Mouse (Mus musculus) E14TG2a.4 (cell line): ENCODE measurements at regions not wholly inside any gene's neighbourhood (a gene's known extent, or its start where the extent isn't known, plus 50 kb on each side); places are given as distances from the start of the nearest gene placed in this dataset.

Experiments
- H3K27me3 ChIP-seq: 2 replicates; pipeline ENCODE4 v1.6.1; 2014; ENCODE audit warnings: low read length, control low read depth; ENCODE audit not compliant: insufficient read depth
- H3K36me3 ChIP-seq: 2 replicates; pipeline ENCODE4 v1.6.1; 2014; ENCODE audit warnings: low read length, control low read depth; ENCODE audit not compliant: insufficient read depth
- H3K4me1 ChIP-seq: replicated peaks from 2 replicates; pipeline ENCODE4 v1.6.1; 2014; ENCODE audit warnings: low read depth, low read length, control low read depth
- H3K4me3 ChIP-seq: replicated peaks from 2 replicates; pipeline ENCODE4 v1.5.1; 2014; ENCODE audit warnings: mild to moderate bottlenecking, low read length
- H3K9me3 ChIP-seq: 2 replicates; pipeline ENCODE4 v1.6.1; 2014; ENCODE audit warnings: low read length, control low read depth
- CTCF ChIP-seq: conservative IDR thresholded peaks from 2 replicates; pipeline ENCODE4 v1.5.1; 2014; ENCODE audit warnings: low read length
- NANOG ChIP-seq: IDR thresholded peaks from 2 replicates; pipeline ENCODE4 v1.6.1; 2014; ENCODE audit warnings: borderline replicate concordance, low read length, mixed read lengths
- POU5F1 ChIP-seq: IDR thresholded peaks from 2 replicates; pipeline ENCODE4 v1.6.1; 2014; ENCODE audit warnings: low read length, borderline replicate concordance

GRCm38 (mm10) chr12:105918775-105919174, 91.3 kb upstream of the Vrk1 start:
- Histone ChIP-seq H3K4me3 (no peak overlapping the region), H3K36me3 (no peaks in the 10 kb centered on the region), H3K27me3 (no peaks in the 10 kb centered on the region), H3K9me3 (peaks cover 3% of the 10 kb centered on the region; the same call in 1 of the 2 replicates), H3K4me1 (peaks cover 15% of the 10 kb centered on the region)
- no peak for TF ChIP-seq POU5F1
- no peak for TF ChIP-seq CTCF
- TF ChIP-seq NANOG, result no peak

GRCm38 (mm10) chr12:105927210-105927609, 82.8 kb upstream of the Vrk1 start:
- no peak overlapping the region for H3K4me3 ChIP-seq
- H3K27me3 ChIP-seq, result peaks cover 22% of the 10 kb centered on the region
- H3K36me3 ChIP-seq, result no peaks in the 10 kb centered on the region
- TF ChIP-seq CTCF, result peak; percentile 94
- no peak for TF ChIP-seq NANOG
- H3K4me1 ChIP-seq, result peaks cover 42% of the 10 kb centered on the region
- peaks cover 3% of the 10 kb centered on the region; the same call in 1 of the 2 replicates for H3K9me3 ChIP-seq

GRCm38 (mm10) chr12:105929456-105929921, 80.5 kb upstream of the Vrk1 start:
- peaks cover 26% of the 10 kb centered on the region for H3K27me3 ChIP-seq
- TF ChIP-seq NANOG (no peak; the same call in 1 of the 2 replicates), CTCF (no peak), POU5F1 (no peak)
- H3K4me1 ChIP-seq, result peaks cover 38% of the 10 kb centered on the region
- no peaks in the 10 kb centered on the region for H3K36me3 ChIP-seq
- no peak overlapping the region for H3K4me3 ChIP-seq
- no peaks in the 10 kb centered on the region; the same call in 1 of the 2 replicates for H3K9me3 ChIP-seq

GRCm38 (mm10) chr12:105935441-105935880, 74.6 kb upstream of the Vrk1 start:
- H3K4me1 ChIP-seq, result peaks cover 36% of the 10 kb centered on the region
- H3K4me3 ChIP-seq, result peak overlapping the region; percentile 63
- no peaks in the 10 kb centered on the region for H3K9me3 ChIP-seq
- H3K36me3 ChIP-seq, result no peaks in the 10 kb centered on the region
- TF ChIP-seq POU5F1 (no peak), NANOG (no peak), CTCF (no peak)
- peaks cover 36% of the 10 kb centered on the region for H3K27me3 ChIP-seq

- no peaks in the 10 kb centered on the region for H3K36me3 ChIP-seq
- TF ChIP-seq NANOG (no peak), CTCF (no peak), POU5F1 (no peak)
- H3K4me1 ChIP-seq, result peaks cover 27% of the 10 kb centered on the region
- H3K4me3 ChIP-seq, result no peak overlapping the region
- 0 out of 2 replicates have a peak, but pooled peaks cover 6% of the 10 kb centered on the region for H3K9me3 ChIP-seq
- H3K27me3 ChIP-seq, result peaks cover 39% of the 10 kb centered on the region
Measured at GRCm38 (mm10) chr12:105936812-105937530, 73.1 kb upstream of the Vrk1 start.

GRCm38 (mm10) chr12:105942136-105943076, 67.6 kb upstream of the Vrk1 start:
- no peak overlapping the region for H3K4me3 ChIP-seq
- no peak for TF ChIP-seq NANOG
- no peak for TF ChIP-seq POU5F1
- no peak for TF ChIP-seq CTCF
- H3K9me3 ChIP-seq, result 0 out of 2 replicates have a peak, but pooled peaks cover 6% of the 10 kb centered on the region
- H3K4me1 ChIP-seq, result peaks cover 5% of the 10 kb centered on the region
- H3K27me3 ChIP-seq, result peaks cover 11% of the 10 kb centered on the region
- H3K36me3 ChIP-seq, result no peaks in the 10 kb centered on the region

GRCm38 (mm10) chr12:105943077-105943433, 67.0 kb upstream of the Vrk1 start:
- TF ChIP-seq POU5F1 (no peak), CTCF (no peak), NANOG (no peak)
- Histone ChIP-seq H3K27me3 (peaks cover 5% of the 10 kb centered on the region), H3K4me3 (no peak overlapping the region), H3K4me1 (peaks cover 10% of the 10 kb centered on the region; the same call in 1 of the 2 replicates), H3K36me3 (no peaks in the 10 kb centered on the region), H3K9me3 (0 out of 2 replicates have a peak, but pooled peaks cover 6% of the 10 kb centered on the region)

GRCm38 (mm10) chr12:105947332-105947731, 62.7 kb upstream of the Vrk1 start:
- H3K9me3 ChIP-seq, result no peaks in the 10 kb centered on the region
- no peak overlapping the region for H3K4me3 ChIP-seq
- H3K36me3 ChIP-seq, result no peaks in the 10 kb centered on the region
- no peaks in the 10 kb centered on the region; the same call in 1 of the 2 replicates for H3K27me3 ChIP-seq
- TF ChIP-seq CTCF (peak; percentile 86), POU5F1 (no peak), NANOG (no peak)
- H3K4me1 ChIP-seq, result peaks cover 8% of the 10 kb centered on the region; the same call in 1 of the 2 replicates
